Mouse (Mus musculus) limb, embryonic 10.5 days (tissue): ENCODE data around the gene 1700016D06Rik. TPM values are rescaled to one million over a fixed set of nuclear protein-coding genes. Genes with fewer than 3 reads are reported as not detected.
"Not testable (repeated sequence)": the region's sequence is repeated elsewhere in the genome, so short reads cannot be mapped to it uniquely, and the experiment has no call there.

Experiments used
- DNase-seq: peaks from one replicate; pipeline ENCODE4 v3.0.0-alpha.2; 2017; ENCODE audit warnings: low spot score
- H3K27ac ChIP-seq: fragments of 300-500 bp; sonication (generic); 2 replicates; pipeline ENCODE4 v1.5.1; 2016; ENCODE audit warnings: mild to moderate bottlenecking
- H3K27me3 ChIP-seq: fragments of 300-500 bp; sonication (generic); 2 replicates; pipeline ENCODE4 v1.6.1; 2016; ENCODE audit warnings: low read depth, mild to moderate bottlenecking; ENCODE audit not compliant: poor library complexity, severe bottlenecking
- H3K36me3 ChIP-seq: fragments of 300-500 bp; sonication (generic); 2 replicates; pipeline ENCODE4 v1.6.1; 2016; ENCODE audit warnings: mild to moderate bottlenecking, moderate library complexity
- H3K4me1 ChIP-seq: fragments of 300-500 bp; sonication (generic); 2 replicates; pipeline ENCODE4 v1.6.1; 2016
- H3K4me3 ChIP-seq: fragments of 300-500 bp; sonication (generic); 2 replicates; pipeline ENCODE4 v1.5.1; 2016; ENCODE audit warnings: mild to moderate bottlenecking, moderate library complexity
- H3K9me3 ChIP-seq: fragments of 300-500 bp; sonication (generic); replicated peaks from 2 replicates; pipeline ENCODE4 v1.6.1; 2016; ENCODE audit warnings: mild to moderate bottlenecking
- WGBS: fragments of 180-500 bp; shearing (Covaris S2); methylation state at CpG from one replicate; pipeline ENCODE4 v1.1.7; 2016; 5-methylcytosine and 5-hydroxymethylcytosine counted together
- polyA plus RNA-seq: library from polyadenylated mRNA; unstranded; fragments of >200 nt; fragmentation: Nextera tagmentation; extraction: Ambion mirVana; gene quantifications from 2 replicates; pipeline ENCODE4 v1.2.1, GENCODE M21; 2016

Gene 1700016D06Rik
- polyA plus RNA-seq, 1 experiment from 2014 or later = not detected

DNA sequence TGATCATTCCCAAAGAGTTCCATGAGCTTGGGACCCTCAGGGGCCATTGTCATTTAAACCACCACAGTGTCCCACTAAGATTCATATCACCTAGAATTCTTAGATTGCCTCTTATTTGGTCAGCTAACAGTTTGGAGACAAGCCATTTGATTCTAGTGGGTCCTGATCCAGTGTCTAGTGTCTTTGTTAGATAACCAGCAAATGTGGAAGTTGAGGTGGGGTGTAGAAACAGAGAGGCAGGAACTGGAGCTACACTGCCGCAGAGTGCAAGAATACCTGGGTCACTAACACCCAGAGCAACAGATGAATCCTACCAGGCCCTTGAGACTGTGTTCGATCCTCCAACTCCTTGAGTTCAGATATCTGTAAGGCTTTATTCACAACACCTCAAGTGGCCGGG lies 4.7 kb downstream of the 1700016D06Rik start:
- Histone ChIP-seq H3K27ac (no peak overlapping the region), H3K36me3 (no peaks in the 10 kb centered on the region), H3K4me1 (peaks cover 9% of the 10 kb centered on the region), H3K4me3 (no peak overlapping the region), H3K27me3 (peaks cover 9% of the 10 kb centered on the region), H3K9me3 (no peaks in the 10 kb centered on the region)
- WGBS = 89% methylated on average over 3 of the region's 3 CpGs
- DNase-seq = no peak

DNA sequence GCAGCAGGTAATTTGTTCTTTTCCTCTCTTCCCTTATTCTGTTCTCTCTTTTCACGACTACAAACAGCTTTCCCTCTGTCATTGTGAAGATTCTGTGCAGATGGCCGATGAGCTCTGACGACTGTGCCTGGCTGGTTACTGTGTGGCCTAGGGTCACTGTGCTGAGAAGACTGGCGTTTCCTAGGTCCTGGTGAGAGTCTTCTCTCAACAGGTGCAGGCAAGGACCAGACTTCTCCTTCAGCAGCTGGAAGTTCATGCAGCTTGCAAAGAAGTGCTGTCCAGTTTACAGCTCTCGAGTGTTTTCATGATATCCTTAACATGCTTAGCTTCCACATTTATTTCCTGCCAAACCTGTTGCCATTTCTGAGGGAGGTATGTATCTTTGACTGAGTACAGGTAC lies 6.9 kb downstream of the 1700016D06Rik start:
- Histone ChIP-seq H3K9me3 (no peaks in the 10 kb centered on the region), H3K27ac (no peak overlapping the region), H3K4me3 (no peak overlapping the region), H3K27me3 (no peaks in the 10 kb centered on the region), H3K4me1 (no peaks in the 10 kb centered on the region), H3K36me3 (no peaks in the 10 kb centered on the region)
- whole genome bisulfite sequencing = 81% methylated on average over 5 of the region's 5 CpGs
- no peak for DNase-seq

DNA sequence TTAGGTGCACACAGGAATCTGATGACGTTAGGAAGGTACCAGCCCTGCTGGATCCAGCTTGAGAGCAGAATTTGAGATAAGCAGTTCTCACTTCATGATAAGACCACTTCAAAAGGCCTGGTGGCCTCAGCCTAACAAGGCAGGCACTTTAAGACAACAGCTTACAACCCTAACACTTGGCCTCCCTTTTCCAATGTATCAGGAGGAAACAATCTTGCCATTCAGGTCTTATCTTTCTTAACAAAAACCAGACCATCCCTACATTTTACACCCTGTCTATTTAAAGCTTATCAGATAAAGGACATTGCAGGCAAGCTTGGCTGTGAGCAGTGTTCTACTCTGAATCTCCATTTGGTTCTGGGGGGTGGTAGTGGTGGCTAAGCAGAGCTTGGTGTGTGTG lies 8.4 kb downstream of the 1700016D06Rik start:
- H3K27me3 ChIP-seq = no peaks in the 10 kb centered on the region
- no peaks in the 10 kb centered on the region for H3K36me3 ChIP-seq
- no peak overlapping the region for H3K27ac ChIP-seq
- no peak overlapping the region for H3K4me3 ChIP-seq
- H3K4me1 ChIP-seq = no peaks in the 10 kb centered on the region
- DNase-seq = no peak
- H3K9me3 ChIP-seq = no peaks in the 10 kb centered on the region
- 47% methylated on average over 1 of the region's 1 CpGs for WGBS

DNA sequence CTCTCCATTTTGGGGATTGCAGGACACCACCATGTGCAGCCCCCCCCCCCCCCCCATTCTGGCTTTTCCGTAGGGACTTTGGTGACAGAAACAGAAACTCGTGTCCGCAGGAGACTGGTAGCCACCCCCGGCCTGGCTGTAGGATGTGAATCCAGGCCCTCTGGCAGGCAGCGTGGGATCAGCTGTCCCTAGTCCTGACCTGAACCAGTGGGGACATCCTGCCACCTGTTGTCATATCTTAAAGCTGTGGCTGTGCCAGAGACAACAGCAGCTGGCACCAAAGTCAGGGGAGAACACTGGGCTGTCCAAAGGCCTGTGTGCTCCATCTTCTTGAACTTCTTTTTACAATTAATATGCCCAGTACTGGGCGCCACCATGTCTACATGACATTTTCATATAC lies 9.1 kb downstream of the 1700016D06Rik start:
- Histone ChIP-seq H3K36me3 (no peaks in the 10 kb centered on the region), H3K4me3 (no peak overlapping the region), H3K9me3 (no peaks in the 10 kb centered on the region), H3K27me3 (no peaks in the 10 kb centered on the region), H3K27ac (no peak overlapping the region), H3K4me1 (no peaks in the 10 kb centered on the region)
- no peak for DNase-seq
- 88% methylated on average over 6 of the region's 6 CpGs for WGBS

DNA sequence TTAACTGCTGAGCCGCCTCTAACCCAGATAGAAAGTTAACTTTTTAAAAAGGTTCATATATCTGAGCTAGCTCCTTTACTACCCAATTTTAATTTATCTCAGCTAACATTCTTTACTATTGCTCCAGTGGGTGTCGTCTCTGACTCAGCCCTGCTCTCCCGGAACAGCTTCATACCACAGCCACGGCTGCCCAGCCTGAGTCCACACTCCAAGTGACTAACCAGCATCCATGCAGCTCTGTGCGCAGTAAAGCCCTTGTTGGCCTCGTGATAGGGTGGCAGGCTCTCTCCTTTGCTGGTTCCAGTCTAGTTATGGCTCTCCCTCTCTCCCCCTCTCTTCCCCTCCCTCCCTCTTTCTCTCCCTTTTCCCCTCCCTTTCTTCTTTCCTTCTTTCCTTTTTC lies 9.6 kb downstream of the 1700016D06Rik start:
- Histone ChIP-seq H3K9me3 (no peaks in the 10 kb centered on the region), H3K4me1 (no peaks in the 10 kb centered on the region), H3K27me3 (no peaks in the 10 kb centered on the region), H3K4me3 (no peak overlapping the region), H3K27ac (no peak overlapping the region), H3K36me3 (no peaks in the 10 kb centered on the region)
- no peak for DNase-seq
- 91% methylated on average over 6 of the region's 6 CpGs for WGBS

DNA sequence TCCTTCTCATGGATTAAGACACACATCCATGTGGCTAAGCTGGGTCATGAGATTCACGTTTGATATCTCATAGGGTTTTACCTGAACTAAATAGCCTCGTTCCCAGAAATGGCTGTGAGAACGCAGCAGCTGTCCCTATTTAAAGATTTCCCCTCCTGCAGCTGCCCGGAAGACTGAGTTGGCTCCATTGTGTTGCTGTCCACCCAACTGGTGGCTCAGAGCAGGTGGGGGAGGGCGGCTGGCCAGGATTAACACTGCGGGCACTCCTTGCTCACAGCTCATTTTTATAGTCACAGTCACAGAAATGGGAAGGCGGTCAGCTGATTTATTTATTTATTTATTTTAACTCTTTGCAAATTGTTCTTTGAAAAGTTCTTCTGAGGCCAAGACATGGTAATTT lies 10.9 kb downstream of the 1700016D06Rik start:
- Histone ChIP-seq H3K9me3 (no peaks in the 10 kb centered on the region), H3K27ac (no peak overlapping the region), H3K36me3 (no peaks in the 10 kb centered on the region), H3K27me3 (no peaks in the 10 kb centered on the region), H3K4me1 (no peaks in the 10 kb centered on the region), H3K4me3 (no peak overlapping the region)
- 84% methylated on average over 7 of the region's 7 CpGs for WGBS
- no peak for DNase-seq

DNA sequence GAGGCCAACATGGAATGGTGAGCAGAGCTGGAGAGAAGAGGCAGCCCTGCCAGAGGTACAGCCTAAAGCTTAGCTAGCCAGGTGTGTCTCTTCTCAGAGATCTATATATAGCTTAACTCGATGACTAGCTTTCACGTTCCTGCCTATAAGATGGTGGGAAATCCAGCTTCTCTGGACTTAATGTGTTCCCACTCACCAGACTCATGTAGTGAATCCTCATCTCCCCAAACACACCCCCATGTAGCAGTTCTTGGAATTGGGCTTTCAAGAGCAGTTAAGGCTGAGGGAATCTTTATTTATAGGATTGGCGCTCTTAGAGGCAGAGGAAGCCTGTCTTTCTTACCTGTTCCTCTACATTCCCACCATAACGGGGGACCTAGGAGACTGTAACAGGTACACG lies 13.6 kb downstream of the 1700016D06Rik start:
- H3K4me3 ChIP-seq = no peak overlapping the region
- H3K27me3 ChIP-seq = no peaks in the 10 kb centered on the region
- no peaks in the 10 kb centered on the region for H3K36me3 ChIP-seq
- no peak for DNase-seq
- H3K9me3 ChIP-seq = no peaks in the 10 kb centered on the region
- no peak overlapping the region for H3K27ac ChIP-seq
- H3K4me1 ChIP-seq = no peaks in the 10 kb centered on the region
- 96% methylated on average over 5 of the region's 5 CpGs for WGBS

DNA sequence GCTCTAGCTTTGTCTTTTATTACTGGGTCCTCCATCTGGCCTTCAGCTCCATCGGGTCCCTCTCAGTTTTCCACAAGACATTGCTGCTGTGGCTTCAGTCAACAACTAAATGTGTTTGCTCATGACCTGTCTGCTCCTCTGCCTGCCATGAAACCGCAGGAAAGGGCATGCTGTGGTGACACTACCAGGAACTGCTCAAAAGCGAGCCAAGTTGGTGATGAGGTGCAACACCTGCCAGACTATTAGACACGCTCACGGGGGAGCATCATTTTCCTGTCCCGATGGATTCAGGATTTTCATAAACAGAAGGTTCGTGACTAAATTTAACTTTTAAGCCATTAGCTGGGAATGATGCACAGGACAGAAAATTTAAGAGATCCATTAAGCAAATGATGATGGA lies 16.3 kb downstream of the 1700016D06Rik start:
- Histone ChIP-seq H3K4me1 (no peaks in the 10 kb centered on the region), H3K4me3 (no peak overlapping the region), H3K27ac (no peak overlapping the region), H3K36me3 (no peaks in the 10 kb centered on the region), H3K9me3 (no peaks in the 10 kb centered on the region), H3K27me3 (no peaks in the 10 kb centered on the region)
- 89% methylated on average over 7 of the region's 7 CpGs for WGBS
- DNase-seq = no peak

DNA sequence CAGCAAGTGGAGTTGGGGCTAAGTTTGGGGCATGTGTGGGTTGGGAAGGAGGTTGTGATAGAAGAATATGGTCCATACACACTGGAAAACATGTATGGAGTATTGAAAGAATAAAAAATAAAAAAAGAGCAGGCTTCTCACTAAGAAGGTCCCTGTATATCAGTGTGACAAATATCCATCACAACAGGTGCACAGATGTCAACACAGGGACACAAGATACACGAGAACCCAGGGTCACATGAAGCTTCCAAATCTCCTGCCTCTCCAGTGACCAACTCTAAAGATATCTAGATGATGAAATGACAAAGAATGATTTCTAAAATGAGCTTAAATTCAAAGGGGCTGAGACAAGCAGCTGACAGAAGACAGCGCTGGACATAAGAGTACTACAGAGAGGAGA lies 32.6 kb downstream of the 1700016D06Rik start:
- H3K4me1 ChIP-seq = no peaks in the 10 kb centered on the region
- 76% methylated on average over 2 of the region's 2 CpGs for WGBS
- H3K9me3 ChIP-seq = no peaks in the 10 kb centered on the region
- H3K27me3 ChIP-seq = no peaks in the 10 kb centered on the region
- H3K36me3 ChIP-seq = no peaks in the 10 kb centered on the region
- no peak overlapping the region for H3K4me3 ChIP-seq
- no peak for DNase-seq
- no peak overlapping the region for H3K27ac ChIP-seq

DNA sequence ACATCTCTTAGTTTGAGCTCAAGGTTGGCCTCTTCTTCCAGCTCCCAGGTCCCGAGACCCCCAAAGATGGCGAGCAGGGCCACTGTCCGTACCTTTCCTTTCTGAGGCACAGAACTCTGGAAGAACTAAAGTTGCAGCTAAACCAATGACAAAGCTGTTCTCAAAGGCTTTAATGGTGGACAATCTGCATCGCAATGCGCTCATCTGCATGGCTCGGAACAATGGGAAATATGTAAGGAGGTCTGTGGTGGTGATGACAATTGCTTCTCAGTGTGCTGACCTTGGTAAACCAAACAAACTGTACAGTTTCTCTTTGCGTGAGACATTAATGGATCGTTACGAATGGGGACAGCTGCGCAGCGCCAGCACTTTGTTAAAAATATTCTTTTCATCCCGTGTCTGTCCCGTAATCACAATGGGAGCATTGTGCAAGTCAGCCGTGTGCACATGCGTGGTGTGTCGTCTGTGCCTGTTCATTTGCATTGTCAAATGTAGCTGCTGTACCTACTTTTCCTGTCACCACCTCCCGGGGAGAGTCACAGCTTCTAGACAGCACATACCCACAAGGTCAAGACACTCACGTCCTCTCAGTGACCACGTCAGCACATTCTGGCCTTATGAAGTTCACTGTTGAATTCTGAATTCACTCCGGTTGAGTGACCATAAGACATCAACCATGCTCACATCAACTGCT lies 34.7 kb downstream of the 1700016D06Rik start:
- DNase-seq, H3K4me1 ChIP-seq, H3K4me3 ChIP-seq, H3K9me3 ChIP-seq, H3K36me3 ChIP-seq, H3K27ac ChIP-seq, H3K27me3 ChIP-seq: not testable (repeated sequence)
- 93% methylated on average over 20 of the region's 20 CpGs for WGBS

DNA sequence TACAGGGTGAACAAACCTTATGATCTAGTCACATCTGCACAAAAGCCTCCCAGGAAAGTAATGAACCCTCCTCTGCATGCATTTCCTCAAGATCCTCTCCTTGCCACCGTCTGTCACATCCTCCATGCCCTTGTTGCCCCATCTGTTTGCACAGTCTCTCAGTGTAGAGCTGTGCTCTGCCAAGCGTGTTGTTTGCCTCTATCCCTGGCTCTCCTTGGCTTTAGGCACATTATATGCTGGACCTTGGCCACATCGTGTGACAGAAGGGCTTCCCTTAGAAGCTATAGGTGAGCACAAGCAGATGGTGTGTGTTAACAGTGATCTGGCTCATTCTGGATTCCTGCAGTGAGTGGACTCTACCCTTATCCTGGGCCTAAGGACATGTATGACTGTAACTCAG lies 38.9 kb downstream of the 1700016D06Rik start:
- no peak overlapping the region for H3K4me3 ChIP-seq
- H3K9me3 ChIP-seq = no peaks in the 10 kb centered on the region
- no peaks in the 10 kb centered on the region for H3K36me3 ChIP-seq
- no peaks in the 10 kb centered on the region for H3K27me3 ChIP-seq
- H3K4me1 ChIP-seq = no peaks in the 10 kb centered on the region
- DNase-seq = no peak
- WGBS = 89% methylated on average over 3 of the region's 3 CpGs
- H3K27ac ChIP-seq = no peak overlapping the region

DNA sequence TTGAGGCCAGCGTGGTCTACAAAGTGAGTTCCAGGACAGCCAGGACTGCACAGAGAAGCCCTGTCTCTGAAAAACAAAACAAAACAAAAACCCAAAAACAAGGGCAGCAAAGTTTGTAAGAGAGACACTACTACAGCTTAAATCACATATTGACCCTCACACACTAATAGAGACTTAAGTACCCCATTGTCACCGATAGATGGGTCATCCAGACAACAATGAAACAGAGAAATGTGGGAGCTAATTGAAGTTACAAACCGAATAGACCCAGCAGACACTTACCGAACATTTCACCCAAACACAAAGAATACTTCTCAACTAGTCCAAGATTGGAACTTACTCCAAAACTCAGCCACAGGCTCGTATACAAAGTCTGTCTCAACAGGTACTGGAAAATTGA lies 50.8 kb downstream of the 1700016D06Rik start:
- no peak for DNase-seq
- H3K27ac ChIP-seq = no peak overlapping the region
- H3K4me3 ChIP-seq = no peak overlapping the region
- H3K9me3 ChIP-seq = no peaks in the 10 kb centered on the region
- H3K36me3 ChIP-seq = no peaks in the 10 kb centered on the region
- H3K4me1 ChIP-seq = peaks cover 13% of the 10 kb centered on the region
- no peaks in the 10 kb centered on the region for H3K27me3 ChIP-seq
- WGBS = 92% methylated on average over 5 of the region's 5 CpGs

DNA sequence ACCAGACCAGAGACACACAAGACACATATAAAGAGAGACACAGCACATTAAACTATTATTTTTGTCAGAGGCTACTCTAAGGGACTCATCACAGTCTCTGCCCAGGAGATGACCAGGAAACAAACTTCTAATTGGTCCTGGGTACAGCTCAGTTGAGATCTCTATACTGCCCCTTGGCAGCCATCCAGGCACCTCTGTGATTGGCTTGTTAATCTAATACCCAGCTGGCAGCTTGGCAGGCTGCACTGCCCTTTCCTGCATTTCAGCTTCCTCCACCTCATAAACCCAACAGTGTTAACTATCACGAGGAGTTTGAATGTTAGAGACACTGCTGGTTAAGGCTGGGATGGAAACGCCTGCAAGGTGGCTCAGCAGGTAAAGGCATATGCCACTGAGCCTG lies 57.7 kb downstream of the 1700016D06Rik start:
- no peaks in the 10 kb centered on the region for H3K9me3 ChIP-seq
- H3K4me3 ChIP-seq = no peak overlapping the region
- WGBS = 85% methylated on average over 2 of the region's 2 CpGs
- H3K27me3 ChIP-seq = no peaks in the 10 kb centered on the region
- peaks cover 12% of the 10 kb centered on the region; the same call in 1 of the 2 replicates for H3K36me3 ChIP-seq
- DNase-seq = no peak
- H3K4me1 ChIP-seq = peaks cover 19% of the 10 kb centered on the region
- H3K27ac ChIP-seq = no peak overlapping the region

DNA sequence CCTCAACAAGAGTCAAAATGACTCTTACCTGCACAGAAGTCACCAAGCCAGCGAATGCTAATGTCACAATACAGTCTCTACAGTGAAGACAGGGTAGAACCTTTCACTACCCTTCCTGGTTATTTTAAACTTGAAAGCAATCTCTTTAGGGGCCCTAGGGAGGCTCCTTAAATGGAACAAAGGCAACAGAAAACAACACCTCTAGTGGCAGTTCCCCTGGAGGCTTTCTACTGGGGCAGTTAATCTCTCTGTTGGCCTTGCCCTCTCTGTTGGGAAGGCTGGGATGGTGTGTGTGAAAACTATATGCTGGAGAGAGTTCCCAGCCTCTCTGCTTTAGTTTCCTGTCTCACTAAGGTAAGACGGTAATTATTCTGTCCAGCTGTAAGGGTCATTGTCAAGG lies 60.3 kb downstream of the 1700016D06Rik start:
- WGBS = 50% methylated on average over 2 of the region's 2 CpGs
- peaks cover 12% of the 10 kb centered on the region; the same call in 1 of the 2 replicates for H3K36me3 ChIP-seq

More for the DNA sequence above, 60.3 kb downstream of the 1700016D06Rik start:
- no peak for DNase-seq
- Histone ChIP-seq H3K27ac (no peak overlapping the region), H3K27me3 (no peaks in the 10 kb centered on the region), H3K4me3 (no peak overlapping the region), H3K9me3 (no peaks in the 10 kb centered on the region), H3K4me1 (peaks cover 24% of the 10 kb centered on the region; the same call in 1 of the 2 replicates)
